Mouse (Mus musculus): Measurements from ENCODE around the gene Mical2. TPM values are rescaled to one million over a fixed set of nuclear protein-coding genes. Genes with fewer than 3 reads are reported as not detected.
A peak's percentile ranks its signal among the peaks of the same experiment; 100 is the strongest.

The Mical2 gene
- polyA plus RNA-seq, 1 experiment from 2014 or later, result 4.4 TPM

DNA sequence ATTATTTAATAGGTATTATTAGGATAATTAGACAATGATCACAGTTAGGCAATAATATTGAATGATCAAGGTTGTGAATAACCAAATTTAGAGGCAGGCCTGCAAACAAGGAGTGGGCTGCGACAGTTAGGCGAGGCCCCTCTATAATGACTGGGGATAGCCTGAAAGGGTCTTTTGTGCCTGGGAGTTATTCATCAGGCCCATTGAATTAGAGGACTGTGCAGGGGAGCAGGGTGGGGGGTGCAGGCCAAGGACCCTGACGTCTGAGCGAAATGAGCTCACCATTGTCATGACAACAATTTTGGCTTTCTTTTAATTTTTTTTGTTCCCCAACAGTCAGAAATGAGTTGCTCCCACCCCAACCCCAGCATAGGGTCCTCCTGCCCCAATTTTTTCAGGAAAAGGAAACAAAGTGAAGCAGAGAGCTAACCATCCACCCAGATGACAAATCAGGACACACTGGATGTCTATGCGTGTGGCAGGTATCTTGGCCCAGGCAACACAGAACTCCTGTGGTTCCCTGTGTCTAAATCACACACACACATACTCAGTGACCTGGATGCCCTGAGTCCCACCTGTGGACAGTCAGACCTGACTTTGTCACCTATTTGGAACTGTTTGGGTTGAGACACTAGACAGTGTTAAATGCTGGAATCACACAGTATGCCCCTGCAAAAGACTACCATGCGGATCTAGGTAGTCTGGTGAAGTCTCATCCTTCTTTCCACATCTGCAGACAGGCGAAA is 173.9 kb downstream of the Mical2 start:
- no peaks in the 10 kb centered on the region for H3K27me3 ChIP-seq
- WGBS, result 76% methylated on average over 7 of the region's 7 CpGs
- no peak overlapping the region for H3K27ac ChIP-seq
- no peak overlapping the region for H3K4me2 ChIP-seq
- no peak overlapping the region for H3K9ac ChIP-seq
- no peak for ATAC-seq (ENCODE audit: insufficient number of reproducible peaks, low FRiP score, low TSS enrichment, low read depth)
- H3K36me3 ChIP-seq, result no peaks in the 10 kb centered on the region
- H3K4me3 ChIP-seq, result no peak overlapping the region
- H3K9me3 ChIP-seq, result no peaks in the 10 kb centered on the region
- H3K4me1 ChIP-seq, result peaks cover 6% of the 10 kb centered on the region; the same call in 1 of the 2 replicates

GRCm38 (mm10) chr7:112400175-112400574 is 174.5 kb downstream of the Mical2 start:
- 43% methylated on average over 6 of the region's 6 CpGs for WGBS

DNA sequence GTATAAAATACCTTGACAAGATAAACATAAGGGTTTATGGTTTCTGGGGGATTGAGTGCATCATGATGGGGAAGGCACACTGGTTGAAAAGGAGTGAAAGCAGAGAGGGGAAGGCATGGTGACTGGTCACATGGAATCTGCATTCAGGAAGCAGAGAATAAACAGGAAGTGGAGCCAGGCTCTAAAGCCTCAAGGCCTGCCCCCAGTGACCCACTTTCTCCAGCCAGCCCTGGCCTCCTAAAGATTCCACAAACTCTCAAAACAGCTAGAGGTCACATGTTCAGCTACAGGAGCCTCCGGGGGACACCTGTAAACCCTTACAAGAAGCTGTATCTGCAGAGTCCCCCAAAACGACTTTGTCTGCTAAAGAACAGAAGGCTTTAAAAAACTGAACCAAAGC is 179.4 kb downstream of the Mical2 start:
- Histone ChIP-seq H3K4me2 (no peak overlapping the region), H3K9ac (no peak overlapping the region), H3K9me3 (no peaks in the 10 kb centered on the region), H3K36me3 (no peaks in the 10 kb centered on the region), H3K27ac (no peak overlapping the region), H3K4me1 (no peaks in the 10 kb centered on the region), H3K4me3 (no peak overlapping the region), H3K27me3 (no peaks in the 10 kb centered on the region)
- no peak for ATAC-seq (ENCODE audit: insufficient number of reproducible peaks, low FRiP score, low TSS enrichment, low read depth)
- WGBS, result 32% methylated on average over 2 of the region's 2 CpGs

More at GRCm38 (mm10) chr7:112400175-112400574, 174.5 kb downstream of the Mical2 start:
- no peak for ATAC-seq (ENCODE audit: insufficient number of reproducible peaks, low FRiP score, low TSS enrichment, low read depth)
- Histone ChIP-seq H3K4me1 (peaks cover 6% of the 10 kb centered on the region; the same call in 1 of the 2 replicates), H3K9ac (no peak overlapping the region), H3K4me3 (no peak overlapping the region), H3K9me3 (no peaks in the 10 kb centered on the region), H3K36me3 (no peaks in the 10 kb centered on the region), H3K27ac (no peak overlapping the region), H3K4me2 (no peak overlapping the region), H3K27me3 (no peaks in the 10 kb centered on the region)

GRCm38 (mm10) chr7:112405578-112405977 is 179.9 kb downstream of the Mical2 start:
- WGBS, result 71% methylated on average over 8 of the region's 8 CpGs
- Histone ChIP-seq H3K36me3 (no peaks in the 10 kb centered on the region), H3K27ac (no peak overlapping the region), H3K9ac (no peak overlapping the region), H3K4me3 (no peak overlapping the region), H3K9me3 (no peaks in the 10 kb centered on the region), H3K4me1 (no peaks in the 10 kb centered on the region), H3K4me2 (no peak overlapping the region), H3K27me3 (no peaks in the 10 kb centered on the region)
- ATAC-seq (ENCODE audit: insufficient number of reproducible peaks, low FRiP score, low TSS enrichment, low read depth), result no peak

DNA sequence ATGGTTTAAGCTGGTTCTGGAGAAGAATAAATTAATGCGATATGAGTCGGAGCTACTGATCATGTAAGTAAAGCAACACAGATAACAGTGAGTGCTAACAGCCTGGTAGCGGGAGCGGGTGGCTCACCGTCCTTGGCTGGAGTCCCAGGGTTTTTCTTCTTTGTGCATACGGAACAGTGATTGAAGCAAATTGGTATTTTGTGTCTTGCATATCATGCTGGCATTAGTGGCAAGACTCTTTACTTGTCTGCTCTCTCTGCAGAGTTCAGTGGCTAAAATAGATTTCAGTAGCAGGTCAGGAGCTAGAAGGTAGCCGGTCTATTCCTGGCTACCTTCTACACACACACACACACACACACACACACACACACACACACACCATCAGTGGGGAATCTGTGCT is 181.9 kb downstream of the Mical2 start:
- H3K4me1 ChIP-seq, result no peaks in the 10 kb centered on the region
- no peak for ATAC-seq (ENCODE audit: insufficient number of reproducible peaks, low FRiP score, low TSS enrichment, low read depth)
- H3K36me3 ChIP-seq, result no peaks in the 10 kb centered on the region
- H3K4me2 ChIP-seq, result no peak overlapping the region
- no peaks in the 10 kb centered on the region for H3K9me3 ChIP-seq
- no peaks in the 10 kb centered on the region for H3K27me3 ChIP-seq
- WGBS, result 72% methylated on average over 7 of the region's 7 CpGs
- H3K27ac ChIP-seq, result no peak overlapping the region
- no peak overlapping the region for H3K4me3 ChIP-seq
- no peak overlapping the region for H3K9ac ChIP-seq

- Histone ChIP-seq H3K9ac (no peak overlapping the region), H3K27me3 (no peaks in the 10 kb centered on the region), H3K4me1 (no peaks in the 10 kb centered on the region), H3K4me2 (no peak overlapping the region), H3K27ac (no peak overlapping the region), H3K4me3 (no peak overlapping the region), H3K9me3 (no peaks in the 10 kb centered on the region), H3K36me3 (no peaks in the 10 kb centered on the region)
- WGBS, result 81% methylated on average over 3 of the region's 3 CpGs
- ATAC-seq (ENCODE audit: insufficient number of reproducible peaks, low FRiP score, low TSS enrichment, low read depth), result no peak
Observed at GRCm38 (mm10) chr7:112409991-112410390, 184.3 kb downstream of the Mical2 start.

DNA sequence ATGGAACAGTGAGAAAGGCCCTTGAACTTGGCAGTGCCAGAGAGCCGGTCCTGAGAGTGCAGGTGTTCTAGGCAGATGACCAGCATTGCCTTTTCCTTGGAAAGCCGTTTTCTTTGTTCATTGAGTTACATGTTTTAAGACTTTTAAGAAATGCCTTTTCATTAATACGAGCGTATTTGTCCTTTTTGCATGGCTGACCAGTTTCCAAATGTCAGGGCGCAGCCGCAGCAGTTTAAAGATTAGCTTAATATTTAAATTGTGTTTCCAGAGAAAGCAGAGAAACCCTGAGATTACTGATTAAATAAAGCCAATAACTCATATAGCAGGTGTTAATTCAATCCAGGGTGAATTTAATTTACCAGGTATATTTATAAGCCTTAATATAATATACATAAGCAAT is 187.6 kb downstream of the Mical2 start:
- no peaks in the 10 kb centered on the region for H3K36me3 ChIP-seq
- ATAC-seq (ENCODE audit: insufficient number of reproducible peaks, low FRiP score, low TSS enrichment, low read depth), result no peak
- peaks cover 18% of the 10 kb centered on the region for H3K4me1 ChIP-seq
- H3K9me3 ChIP-seq, result no peaks in the 10 kb centered on the region
- no peak overlapping the region for H3K9ac ChIP-seq
- H3K4me3 ChIP-seq, result no peak overlapping the region
- H3K27me3 ChIP-seq, result no peaks in the 10 kb centered on the region
- H3K4me2 ChIP-seq, result no peak overlapping the region
- H3K27ac ChIP-seq, result no peak overlapping the region
- WGBS, result 67% methylated on average over 6 of the region's 6 CpGs

DNA sequence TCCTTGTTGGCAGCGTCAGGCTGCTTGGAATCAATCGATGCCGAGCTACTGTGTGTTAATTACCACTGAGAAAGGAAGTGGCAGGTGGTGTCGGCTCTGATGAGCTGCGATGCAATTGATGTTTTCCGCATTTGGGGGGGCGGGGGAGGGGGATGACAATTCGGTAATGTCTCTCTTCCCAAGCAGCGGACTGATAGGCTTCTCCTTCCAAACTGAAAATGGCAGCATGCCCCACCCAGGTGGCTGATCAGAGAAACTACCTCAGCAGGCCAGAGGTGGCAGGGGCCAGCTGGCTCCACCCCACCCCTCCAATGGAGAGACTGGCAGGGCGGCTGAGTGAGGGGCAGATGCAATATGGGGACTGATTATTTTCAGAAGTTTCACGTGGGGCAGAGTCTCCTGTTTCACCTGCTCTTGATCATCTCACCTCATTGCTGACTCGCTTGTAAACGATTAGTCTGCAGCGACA is 190.4 kb downstream of the Mical2 start:
- Histone ChIP-seq H3K4me3 (no peak overlapping the region), H3K27ac (no peak overlapping the region), H3K27me3 (no peaks in the 10 kb centered on the region), H3K9ac (no peak overlapping the region), H3K4me2 (peak overlapping the region; percentile 25; the same call in 1 of the 2 replicates), H3K9me3 (no peaks in the 10 kb centered on the region), H3K36me3 (no peaks in the 10 kb centered on the region), H3K4me1 (peaks cover 18% of the 10 kb centered on the region)
- ATAC-seq (ENCODE audit: insufficient number of reproducible peaks, low FRiP score, low TSS enrichment, low read depth), result no peak
- WGBS, result 7% methylated on average over 14 of the region's 14 CpGs

GRCm38 (mm10) chr7:112416730-112417513 is 191.3 kb downstream of the Mical2 start:
- no peak overlapping the region for H3K4me2 ChIP-seq
- no peak overlapping the region for H3K4me3 ChIP-seq
- peaks cover 18% of the 10 kb centered on the region for H3K4me1 ChIP-seq
- H3K27ac ChIP-seq, result no peak overlapping the region
- H3K9ac ChIP-seq, result no peak overlapping the region
- no peaks in the 10 kb centered on the region for H3K27me3 ChIP-seq
- H3K36me3 ChIP-seq, result no peaks in the 10 kb centered on the region
- 10% methylated on average over 6 of the region's 7 CpGs for WGBS
- no peak for ATAC-seq (ENCODE audit: insufficient number of reproducible peaks, low FRiP score, low TSS enrichment, low read depth)
- no peaks in the 10 kb centered on the region for H3K9me3 ChIP-seq

DNA sequence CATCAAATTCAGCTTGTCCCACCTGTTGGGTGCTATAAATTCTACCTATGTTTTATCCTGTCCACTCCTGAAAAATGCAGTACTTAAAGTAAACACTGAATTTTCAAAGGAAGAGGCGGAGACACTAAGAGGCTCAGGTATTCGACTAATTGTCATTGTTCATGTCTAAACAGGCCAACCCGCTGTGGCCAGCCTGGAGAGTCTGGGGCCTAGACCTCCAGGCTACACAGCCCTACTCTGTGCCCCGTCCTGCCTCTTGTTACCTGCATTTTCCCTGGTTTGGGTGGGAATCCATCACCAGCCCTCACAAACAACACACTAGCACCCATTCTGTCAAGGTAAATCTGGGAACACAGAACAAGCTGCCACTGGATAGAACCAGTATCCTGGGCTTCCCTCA is 191.9 kb downstream of the Mical2 start:
- ATAC-seq (ENCODE audit: insufficient number of reproducible peaks, low FRiP score, low TSS enrichment, low read depth), result no peak

DNA sequence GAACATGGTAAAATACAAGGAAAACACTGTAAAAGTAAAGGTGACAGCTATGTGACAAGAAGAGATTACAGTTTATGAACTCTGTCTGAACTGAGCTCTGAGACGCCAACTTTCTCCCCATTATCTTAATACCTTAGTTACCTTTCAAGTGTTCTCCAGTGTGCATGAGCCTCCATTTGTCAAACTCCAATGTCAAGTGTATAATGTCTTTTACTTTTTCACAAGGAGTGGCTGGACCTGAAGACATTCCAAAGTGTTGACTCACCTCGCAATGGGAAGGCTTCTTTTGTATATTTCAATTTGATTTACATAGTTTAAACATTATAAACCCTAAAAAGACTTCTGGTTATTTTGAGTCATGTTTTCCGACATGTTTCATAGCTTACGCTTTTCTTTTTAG is 197.8 kb downstream of the Mical2 start:
- ATAC-seq (ENCODE audit: insufficient number of reproducible peaks, low FRiP score, low TSS enrichment, low read depth), result no peak
- Histone ChIP-seq H3K4me3 (no peak overlapping the region), H3K4me1 (peaks cover 8% of the 10 kb centered on the region; the same call in 1 of the 2 replicates), H3K4me2 (no peak overlapping the region), H3K9ac (no peak overlapping the region), H3K27me3 (no peaks in the 10 kb centered on the region), H3K27ac (no peak overlapping the region), H3K9me3 (no peaks in the 10 kb centered on the region), H3K36me3 (no peaks in the 10 kb centered on the region)
- 68% methylated on average over 4 of the region's 4 CpGs for WGBS

More for the DNA sequence above, 191.9 kb downstream of the Mical2 start:
- H3K27ac ChIP-seq, result no peak overlapping the region
- no peak overlapping the region for H3K9ac ChIP-seq
- peaks cover 18% of the 10 kb centered on the region for H3K4me1 ChIP-seq
- no peaks in the 10 kb centered on the region for H3K36me3 ChIP-seq
- H3K9me3 ChIP-seq, result no peaks in the 10 kb centered on the region
- H3K4me3 ChIP-seq, result no peak overlapping the region
- whole genome bisulfite sequencing, result 70% methylated on average over 4 of the region's 4 CpGs
- no peaks in the 10 kb centered on the region for H3K27me3 ChIP-seq
- no peak overlapping the region for H3K4me2 ChIP-seq

GRCm38 (mm10) chr7:112426811-112427210 is 201.2 kb downstream of the Mical2 start:
- peak overlapping the region; percentile 98 for H3K27ac ChIP-seq
- no peaks in the 10 kb centered on the region for H3K36me3 ChIP-seq
- peak overlapping the region; percentile 71; the same call in 1 of the 2 replicates for H3K4me3 ChIP-seq
- 47% methylated on average over 5 of the region's 5 CpGs for WGBS
- H3K9ac ChIP-seq, result no peak overlapping the region
- peaks cover 18% of the 10 kb centered on the region for H3K4me1 ChIP-seq
- no peaks in the 10 kb centered on the region for H3K9me3 ChIP-seq
- H3K4me2 ChIP-seq, result peak overlapping the region; percentile 85
- no peak for ATAC-seq (ENCODE audit: insufficient number of reproducible peaks, low FRiP score, low TSS enrichment, low read depth)
- no peaks in the 10 kb centered on the region for H3K27me3 ChIP-seq

Data from limb, embryonic 15.5 days (tissue).